ENCODE assay signal across 7 mouse cellular contexts in the genomic region with DNA sequence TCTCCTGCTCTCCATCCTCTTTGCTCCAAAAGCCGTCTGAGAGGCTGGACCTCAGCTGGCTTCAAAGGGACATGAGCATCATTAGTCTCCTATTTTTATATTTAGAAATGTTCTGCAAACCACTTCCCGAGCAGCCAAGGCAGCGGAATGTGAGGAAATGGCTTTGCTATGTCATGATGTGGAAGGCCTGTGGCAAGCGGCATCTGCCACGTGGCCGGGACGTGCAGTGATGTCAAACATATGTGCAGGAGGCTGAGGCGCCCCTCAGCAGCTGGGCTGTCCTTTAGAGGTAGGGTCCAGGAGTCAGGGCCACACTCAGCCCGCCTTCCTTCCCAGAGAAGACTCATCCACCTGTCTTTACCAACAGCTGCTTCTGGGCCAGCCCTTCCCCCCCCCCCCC. TPM values are rescaled to one million over a fixed set of nuclear protein-coding genes. Genes with fewer than 3 reads are reported as not detected.
DNase-seq lines count a peak whose midpoint lies in the region; ATAC-seq and TF ChIP-seq lines count a peak whose summit lies in the region.

No protein-coding gene starts in this region.

- no peak for ATAC-seq in kidney, embryonic 15.5 days (replicated peaks; ENCODE audit: low FRiP score)
- no peak for ATAC-seq in kidney, embryonic 14.5 days (ENCODE audit: low FRiP score, low TSS enrichment)

- TF ChIP-seq CTCF in embryonic fibroblast, embryonic 13.5 days (IDR thresholded peaks at IDR 0.05; ENCODE audit: borderline replicate concordance, insufficient read depth, low read length): no peak

- peaks cover 17% of the 10 kb centered on the region for H3K36me3 ChIP-seq in kidney, embryonic 15.5 days
- no peaks in the 10 kb centered on the region; the same call in 1 of the 2 replicates for H3K36me3 ChIP-seq in kidney, embryonic 14.5 days (ENCODE audit: control insufficient read depth, insufficient read depth, low read length)
- peaks cover 37% of the 10 kb centered on the region for H3K36me3 ChIP-seq in limb, embryonic 10.5 days
- H3K36me3 ChIP-seq in myocyte (ENCODE audit: control insufficient read depth, insufficient read depth): no peaks in the 10 kb centered on the region

- H3K27ac ChIP-seq in kidney, embryonic 15.5 days: 0 out of 2 replicates have a peak overlapping the region, but pooled peaks have one; percentile 22
- H3K27ac ChIP-seq in kidney, embryonic 14.5 days (ENCODE audit: low read depth, low read length): no peak overlapping the region
- H3K27ac ChIP-seq in embryonic fibroblast, embryonic 13.5 days (ENCODE audit: insufficient read depth, low read length): peak overlapping the region; percentile 87
- 0 out of 2 replicates have a peak overlapping the region, but pooled peaks have one; percentile 3 for H3K27ac ChIP-seq in limb, embryonic 10.5 days

- no peaks in the 10 kb centered on the region for H3K27me3 ChIP-seq in kidney, embryonic 15.5 days
- no peaks in the 10 kb centered on the region for H3K27me3 ChIP-seq in kidney, embryonic 14.5 days (ENCODE audit: control insufficient read depth, insufficient read depth, low read length)
- H3K27me3 ChIP-seq in limb, embryonic 10.5 days (ENCODE audit: low read depth, poor library complexity, severe bottlenecking): no peaks in the 10 kb centered on the region
- no peaks in the 10 kb centered on the region for H3K27me3 ChIP-seq in myocyte (ENCODE audit: control insufficient read depth, insufficient read depth, insufficient read length)

- no peaks in the 10 kb centered on the region for H3K79me2 ChIP-seq in myocyte (ENCODE audit: control insufficient read depth, insufficient read depth)

- TF ChIP-seq POLR2A in embryonic fibroblast, embryonic 13.5 days (IDR thresholded peaks at IDR 0.05; ENCODE audit: low read depth, low read length): no peak
- TF ChIP-seq POLR2A in myocyte (IDR thresholded peaks at IDR 0.05; ENCODE audit: insufficient read length, low read depth): no peak

- H3K9ac ChIP-seq in kidney, embryonic 15.5 days: no peak overlapping the region
- no peak overlapping the region for H3K9ac ChIP-seq in kidney, embryonic 14.5 days (ENCODE audit: low read depth, low read length)

- no peak for DNase-seq in limb, embryonic 10.5 days (ENCODE audit: low spot score)
- DNase-seq in adrenal gland, postnatal 25 days: no peak
- DNase-seq in cerebellum, postnatal 10 days: no peak

- WGBS in kidney, embryonic 15.5 days: 67% methylated on average over 9 of the region's 9 CpGs
- 74% methylated on average over 9 of the region's 9 CpGs for WGBS in kidney, embryonic 14.5 days
- WGBS in limb, embryonic 10.5 days: 79% methylated on average over 9 of the region's 9 CpGs

- H3K4me3 ChIP-seq in kidney, embryonic 15.5 days (replicated peaks): no peak overlapping the region
- no peak overlapping the region for H3K4me3 ChIP-seq in kidney, embryonic 14.5 days (ENCODE audit: low read length)
- H3K4me3 ChIP-seq in embryonic fibroblast, embryonic 13.5 days (ENCODE audit: insufficient read depth, low read length): no peak overlapping the region
- no peak overlapping the region for H3K4me3 ChIP-seq in limb, embryonic 10.5 days
- H3K4me3 ChIP-seq in myocyte: no peak overlapping the region

- H3K4me1 ChIP-seq in kidney, embryonic 15.5 days: peaks cover 36% of the 10 kb centered on the region
- H3K4me1 ChIP-seq in kidney, embryonic 14.5 days (ENCODE audit: control insufficient read depth, insufficient read depth, low read length): peaks cover 18% of the 10 kb centered on the region
- H3K4me1 ChIP-seq in embryonic fibroblast, embryonic 13.5 days (ENCODE audit: control insufficient read depth, insufficient read depth, low read length): no peaks in the 10 kb centered on the region; the same call in 1 of the 2 replicates
- peaks cover 25% of the 10 kb centered on the region for H3K4me1 ChIP-seq in limb, embryonic 10.5 days

- H3K4me2 ChIP-seq in kidney, embryonic 15.5 days: no peak overlapping the region
- no peak overlapping the region for H3K4me2 ChIP-seq in kidney, embryonic 14.5 days (replicated peaks; ENCODE audit: low read depth, low read length)
- no peak overlapping the region for H3K4me2 ChIP-seq in myocyte (ENCODE audit: low read depth)

- no peak overlapping the region for H3ac ChIP-seq in myocyte (ENCODE audit: control insufficient read depth, insufficient read length)

- no peaks in the 10 kb centered on the region for H3K9me3 ChIP-seq in kidney, embryonic 15.5 days (replicated peaks)
- H3K9me3 ChIP-seq in kidney, embryonic 14.5 days (ENCODE audit: control insufficient read depth, low read length): no peaks in the 10 kb centered on the region
- no peaks in the 10 kb centered on the region for H3K9me3 ChIP-seq in limb, embryonic 10.5 days (replicated peaks)

TF ChIP-seq in myocyte, 11 proteins besides CTCF, POLR2A, EP300 and RAD21:
- TF ChIP-seq MYOG (IDR thresholded peaks at IDR 0.05; ENCODE audit: control insufficient read depth in 1 of 3, insufficient read depth in 1 of 3, insufficient read length in 2 of 3, low read depth in 2 of 3) (peak in 2 of 3 experiments; percentile 31 to 70), REST (IDR thresholded peaks at IDR 0.05; ENCODE audit: insufficient read depth, insufficient read length) (no peak), CEBPB (IDR thresholded peaks at IDR 0.05; ENCODE audit: insufficient read depth, poor library complexity, severe bottlenecking) (no peak), TCF12 (IDR thresholded peaks at IDR 0.05; ENCODE audit: insufficient read depth, poor library complexity, severe bottlenecking) (no peak), USF1 (IDR thresholded peaks at IDR 0.05; ENCODE audit: low read depth) (no peak), MAX (IDR thresholded peaks at IDR 0.05; ENCODE audit: low read depth) (no peak), E2F4 (IDR thresholded peaks at IDR 0.05; ENCODE audit: insufficient read depth) (no peak), MYOD1 (IDR thresholded peaks at IDR 0.05; ENCODE audit: control insufficient read depth in 1 of 3, insufficient read length in 2 of 3, low read depth in 2 of 3) (peak in 2 of 3 experiments; percentile 29 to 48), POLR2AphosphoS2 (IDR thresholded peaks at IDR 0.05; ENCODE audit: insufficient read length, low read depth) (no peak), SRF (IDR thresholded peaks at IDR 0.05; ENCODE audit: control insufficient read depth, insufficient read length, low read depth) (no peak), TCF3 (IDR thresholded peaks at IDR 0.05; ENCODE audit: insufficient read length, low read depth) (no peak)
TF ChIP-seq in myocyte: peak in this region for 2.

RNA-seq across cellular contexts. Expression of gene Ptk7, which starts 27.1 kb away (rescaled TPM):
- polyA plus RNA-seq in kidney, embryonic 15.5 days (2015; fragmentation: Nextera tagmentation; extraction: Ambion mirVana): 120 and 138 TPM in 2 replicates
- 58.5 and 64.1 TPM in 2 replicates for polyA plus RNA-seq in kidney, embryonic 14.5 days (2014; fragmentation: Nextera tagmentation; extraction: Ambion mirVana)
- polyA plus RNA-seq in embryonic fibroblast, embryonic 13.5 days (2011; ENCODE audit: insufficient read length, low read depth, missing spikeins): 145 and 172 TPM in 2 replicates
- polyA plus RNA-seq in limb, embryonic 10.5 days (2016; fragmentation: Nextera tagmentation; extraction: Ambion mirVana): 102 and 142 TPM in 2 replicates
- polyA plus RNA-seq in myocyte (2012; fragmentation: generic; extraction: Trizol): 15.6 TPM
- total RNA-seq in adrenal gland, postnatal 25 days (2021): 8.0 and 16.8 TPM in 2 replicates

RNA-seq across cellular contexts. Expression of gene Klc4, which starts 43.6 kb away (rescaled TPM):
- polyA plus RNA-seq in kidney, embryonic 15.5 days (2015; fragmentation: Nextera tagmentation; extraction: Ambion mirVana): 36.9 and 42.4 TPM in 2 replicates
- polyA plus RNA-seq in kidney, embryonic 14.5 days (2014; fragmentation: Nextera tagmentation; extraction: Ambion mirVana): 22.0 and 31.5 TPM in 2 replicates
- polyA plus RNA-seq in embryonic fibroblast, embryonic 13.5 days (2011; ENCODE audit: insufficient read length, low read depth, missing spikeins): 6.5 and 7.2 TPM in 2 replicates
- polyA plus RNA-seq in limb, embryonic 10.5 days (2016; fragmentation: Nextera tagmentation; extraction: Ambion mirVana): 23.6 and 28.8 TPM in 2 replicates
- 19.2 TPM for polyA plus RNA-seq in myocyte (2012; fragmentation: generic; extraction: Trizol)
- total RNA-seq in adrenal gland, postnatal 25 days (2021): 38.4 and 49.7 TPM in 2 replicates

RNA-seq across cellular contexts. Expression of gene Mrpl2, which starts 43.8 kb away (rescaled TPM):
- polyA plus RNA-seq in kidney, embryonic 15.5 days (2015; fragmentation: Nextera tagmentation; extraction: Ambion mirVana): 108 and 124 TPM in 2 replicates
- polyA plus RNA-seq in kidney, embryonic 14.5 days (2014; fragmentation: Nextera tagmentation; extraction: Ambion mirVana): 121 and 141 TPM in 2 replicates
- polyA plus RNA-seq in embryonic fibroblast, embryonic 13.5 days (2011; ENCODE audit: insufficient read length, low read depth, missing spikeins): 33.5 and 45.2 TPM in 2 replicates
- 140 and 144 TPM in 2 replicates for polyA plus RNA-seq in limb, embryonic 10.5 days (2016; fragmentation: Nextera tagmentation; extraction: Ambion mirVana)
- 248 TPM for polyA plus RNA-seq in myocyte (2012; fragmentation: generic; extraction: Trizol)
- total RNA-seq in adrenal gland, postnatal 25 days (2021): 96.4 and 119 TPM in 2 replicates

RNA-seq across cellular contexts. Expression of gene Srf, which starts 46.2 kb away (rescaled TPM):
- polyA plus RNA-seq in kidney, embryonic 15.5 days (2015; fragmentation: Nextera tagmentation; extraction: Ambion mirVana): 9.1 and 9.5 TPM in 2 replicates
- polyA plus RNA-seq in kidney, embryonic 14.5 days (2014; fragmentation: Nextera tagmentation; extraction: Ambion mirVana): 10.3 and 12.8 TPM in 2 replicates
- 50.9 and 61.2 TPM in 2 replicates for polyA plus RNA-seq in embryonic fibroblast, embryonic 13.5 days (2011; ENCODE audit: insufficient read length, low read depth, missing spikeins)
- 8.3 and 9.0 TPM in 2 replicates for polyA plus RNA-seq in limb, embryonic 10.5 days (2016; fragmentation: Nextera tagmentation; extraction: Ambion mirVana)
- 51.1 TPM for polyA plus RNA-seq in myocyte (2012; fragmentation: generic; extraction: Trizol)
- total RNA-seq in adrenal gland, postnatal 25 days (2021): 37.1 and 47.1 TPM in 2 replicates

RNA-seq across cellular contexts. Expression of gene Cul7, which starts 47.9 kb away (rescaled TPM):
- polyA plus RNA-seq in kidney, embryonic 15.5 days (2015; fragmentation: Nextera tagmentation; extraction: Ambion mirVana): 55.5 and 59.2 TPM in 2 replicates
- polyA plus RNA-seq in kidney, embryonic 14.5 days (2014; fragmentation: Nextera tagmentation; extraction: Ambion mirVana): 40.7 and 42.6 TPM in 2 replicates
- 63.6 and 64.4 TPM in 2 replicates for polyA plus RNA-seq in embryonic fibroblast, embryonic 13.5 days (2011; ENCODE audit: insufficient read length, low read depth, missing spikeins)
- 40.3 and 48.0 TPM in 2 replicates for polyA plus RNA-seq in limb, embryonic 10.5 days (2016; fragmentation: Nextera tagmentation; extraction: Ambion mirVana)
- 44.4 TPM for polyA plus RNA-seq in myocyte (2012; fragmentation: generic; extraction: Trizol)
- 41.3 and 51.4 TPM in 2 replicates for total RNA-seq in adrenal gland, postnatal 25 days (2021)
